Mouse (Mus musculus) ES-Bruce4 (cell line): ENCODE results near the gene Dhx58. TPM values are rescaled to one million over a fixed set of nuclear protein-coding genes. Genes with fewer than 3 reads are reported as not detected.

Experiments
- H3K27ac ChIP-seq: 2 replicates; pipeline ENCODE4 v1.5.1; 2012; ENCODE audit warnings: low read length, inconsistent platforms; ENCODE audit not compliant: insufficient read depth
- H3K27me3 ChIP-seq: 2 replicates; pipeline ENCODE4 v1.6.1; 2012; ENCODE audit warnings: mild to moderate bottlenecking, low read length, inconsistent platforms; ENCODE audit not compliant: control insufficient read depth, poor library complexity, insufficient read depth, severe bottlenecking
- H3K36me3 ChIP-seq: 2 replicates; pipeline ENCODE4 v1.6.1; 2012; ENCODE audit warnings: inconsistent platforms, mild to moderate bottlenecking, low read length, moderate library complexity; ENCODE audit not compliant: control insufficient read depth, poor library complexity, insufficient read depth, severe bottlenecking
- H3K4me1 ChIP-seq: one replicate; pipeline ENCODE4 v1.8.1; 2011; ENCODE audit warnings: low read length; ENCODE audit not compliant: control insufficient read depth, insufficient read depth
- H3K4me3 ChIP-seq: 2 replicates; pipeline ENCODE4 v1.5.1; 2011; ENCODE audit warnings: low read depth, mild to moderate bottlenecking, low read length
- H3K9ac ChIP-seq: 2 replicates; pipeline ENCODE4 v1.6.1; 2012; ENCODE audit warnings: low read depth, mild to moderate bottlenecking, inconsistent platforms; ENCODE audit not compliant: poor library complexity, severe bottlenecking
- H3K9me3 ChIP-seq: replicated peaks from 2 replicates; pipeline ENCODE4 v1.6.1; 2012; ENCODE audit warnings: mild to moderate bottlenecking, low read length, inconsistent platforms; ENCODE audit not compliant: control insufficient read depth, poor library complexity, insufficient read depth, severe bottlenecking
- CTCF ChIP-seq: IDR thresholded peaks from one replicate; pipeline ENCODE4 v1.8.1; 2011; ENCODE audit warnings: low read depth, low read length
- EP300 ChIP-seq: IDR thresholded peaks from 2 replicates; pipeline ENCODE4 v1.6.1; 2011; ENCODE audit warnings: low read depth, low read length; ENCODE audit not compliant: insufficient read depth
- POLR2A ChIP-seq: IDR thresholded peaks from one replicate; pipeline ENCODE4 v1.8.1; 2011; ENCODE audit warnings: low read length; ENCODE audit not compliant: insufficient read depth
- polyA plus RNA-seq: library from polyadenylated mRNA; stranded (reverse); fragments of >200 nt; gene quantifications from 2 replicates; pipeline ENCODE4 v1.2.4, GENCODE M21; 2011; ENCODE audit warnings: low read depth; ENCODE audit not compliant: missing spikeins, insufficient read depth, insufficient read length

Dhx58 gene
- 1.5 and 1.8 TPM in 2 replicates for polyA plus RNA-seq

DNA sequence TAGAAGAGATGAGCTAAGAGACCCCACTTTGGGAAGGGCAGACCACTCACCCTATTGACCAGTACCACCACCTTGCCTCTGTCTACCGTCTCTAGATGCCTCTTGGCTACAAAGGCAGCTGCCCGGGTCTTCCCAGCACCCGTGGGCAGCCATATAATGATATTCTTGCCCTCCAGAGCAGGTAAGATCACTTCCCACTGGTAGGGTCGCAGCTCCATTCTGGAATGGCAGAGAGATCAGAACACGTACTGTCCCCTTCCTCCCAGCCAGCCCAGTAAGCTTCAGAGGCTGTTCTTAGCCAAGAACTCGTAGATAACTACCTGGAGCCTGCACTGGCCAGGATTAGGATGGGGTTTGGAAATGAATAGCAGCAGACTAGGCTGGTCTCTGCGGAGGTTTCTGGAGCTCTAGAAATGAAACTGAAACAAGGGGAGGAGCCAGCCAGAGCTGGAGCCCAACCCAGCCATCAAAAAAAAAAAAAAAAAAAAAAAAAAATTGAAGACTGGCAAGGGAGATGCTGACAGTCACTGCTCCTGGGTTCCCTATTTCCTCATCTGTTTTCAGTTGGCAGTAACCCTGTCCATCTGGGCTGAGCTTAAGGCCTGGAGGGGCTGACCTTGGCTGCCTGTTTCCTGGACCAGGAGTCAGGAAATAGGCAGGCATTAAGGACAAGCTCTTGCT is at the start of gene Dhx58:
Gene Dhx58 (minus strand): TSS at position 421 of the 681 bp plus-strand sequence.
- Histone ChIP-seq H3K27me3 (no peaks in the 10 kb centered on the region), H3K27ac (no peak within 1 kb of the TSS), H3K4me3 (no peak within 1 kb of the TSS), H3K9ac (no peak within 1 kb of the TSS), H3K36me3 (peaks cover 41% of the 10 kb centered on the region), H3K4me1 (no peaks in the 10 kb centered on the region), H3K9me3 (no peaks in the 10 kb centered on the region)
- TF ChIP-seq POLR2A (no peak), EP300 (no peak), CTCF (no peak)

DNA sequence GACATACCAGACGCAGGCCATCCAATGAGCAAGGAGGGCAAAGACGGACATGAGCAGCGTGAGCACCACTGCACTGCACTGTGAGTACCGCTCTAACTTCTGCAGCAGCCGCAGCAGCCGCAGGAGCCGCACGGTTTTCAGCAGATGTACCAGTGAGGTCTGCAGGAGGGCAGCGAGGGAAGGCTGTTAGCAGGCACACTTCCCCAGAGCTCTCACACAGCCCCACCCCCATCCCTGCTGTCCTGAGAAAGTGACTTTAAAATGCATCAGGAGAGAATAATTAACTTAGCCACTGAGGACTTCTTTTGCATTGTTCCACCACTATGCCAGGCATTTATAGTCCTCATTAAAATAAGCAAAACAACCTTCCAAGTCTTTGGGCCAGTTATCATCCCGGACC is 48.2 kb upstream of the Dhx58 start:
- H3K27ac ChIP-seq = no peak overlapping the region
- H3K9me3 ChIP-seq = no peaks in the 10 kb centered on the region
- no peaks in the 10 kb centered on the region for H3K4me1 ChIP-seq
- H3K4me3 ChIP-seq = no peak overlapping the region
- no peaks in the 10 kb centered on the region for H3K27me3 ChIP-seq
- no peak overlapping the region for H3K9ac ChIP-seq
- no peaks in the 10 kb centered on the region for H3K36me3 ChIP-seq
- TF ChIP-seq POLR2A (no peak), CTCF (no peak), EP300 (no peak)

DNA sequence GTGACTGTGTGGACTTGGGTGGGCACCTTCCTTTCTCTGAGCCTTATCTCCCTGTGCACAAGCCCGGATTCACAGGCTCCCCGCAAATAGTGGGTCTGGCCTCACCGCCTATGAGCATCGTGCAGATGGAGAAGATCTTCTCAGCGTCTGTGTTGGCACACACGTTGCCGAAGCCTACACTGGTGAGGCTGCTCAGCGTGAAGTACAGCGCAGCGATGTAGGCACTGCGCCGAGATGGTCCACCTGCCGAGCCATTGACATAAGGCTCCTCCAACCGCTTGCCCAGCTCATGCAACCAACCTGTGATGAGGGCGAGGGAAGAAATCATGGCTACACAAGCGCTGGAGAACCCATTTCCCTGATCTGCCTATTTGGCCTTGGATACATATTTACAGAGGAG is 46.1 kb upstream of the Dhx58 start:
- Histone ChIP-seq H3K27ac (no peak overlapping the region), H3K9me3 (no peaks in the 10 kb centered on the region), H3K36me3 (no peaks in the 10 kb centered on the region), H3K4me1 (no peaks in the 10 kb centered on the region), H3K4me3 (peak overlapping the region; percentile 11; the same call in 1 of the 2 replicates), H3K9ac (no peak overlapping the region), H3K27me3 (no peaks in the 10 kb centered on the region)
- no peak for TF ChIP-seq CTCF
- TF ChIP-seq EP300 = no peak
- no peak for TF ChIP-seq POLR2A

DNA sequence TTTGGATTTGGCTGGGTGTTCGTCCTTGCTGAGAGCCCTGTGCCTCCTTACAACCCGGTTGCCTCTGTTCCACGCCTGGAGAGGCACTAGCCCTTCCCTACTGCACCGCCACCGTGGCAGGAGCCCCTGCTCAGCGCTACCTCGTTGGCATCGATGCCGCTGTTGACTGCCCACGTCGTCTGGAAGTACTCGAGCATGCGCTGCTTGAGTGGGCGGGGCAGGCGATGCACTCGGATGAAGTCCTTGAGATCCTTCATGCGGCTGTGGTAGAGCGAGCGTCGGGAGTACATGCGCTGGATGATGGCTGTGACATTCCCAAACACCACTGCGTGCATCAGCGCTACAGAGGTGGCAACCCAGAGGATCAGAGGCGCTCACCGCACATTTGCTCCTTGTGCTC is 45.4 kb upstream of the Dhx58 start:
- H3K27ac ChIP-seq = no peak overlapping the region
- TF ChIP-seq POLR2A (no peak), CTCF (no peak), EP300 (no peak)
- peak overlapping the region; percentile 58 for H3K4me3 ChIP-seq
- H3K36me3 ChIP-seq = no peaks in the 10 kb centered on the region
- no peaks in the 10 kb centered on the region for H3K9me3 ChIP-seq
- no peaks in the 10 kb centered on the region for H3K27me3 ChIP-seq
- H3K4me1 ChIP-seq = no peaks in the 10 kb centered on the region
- H3K9ac ChIP-seq = no peak overlapping the region

DNA sequence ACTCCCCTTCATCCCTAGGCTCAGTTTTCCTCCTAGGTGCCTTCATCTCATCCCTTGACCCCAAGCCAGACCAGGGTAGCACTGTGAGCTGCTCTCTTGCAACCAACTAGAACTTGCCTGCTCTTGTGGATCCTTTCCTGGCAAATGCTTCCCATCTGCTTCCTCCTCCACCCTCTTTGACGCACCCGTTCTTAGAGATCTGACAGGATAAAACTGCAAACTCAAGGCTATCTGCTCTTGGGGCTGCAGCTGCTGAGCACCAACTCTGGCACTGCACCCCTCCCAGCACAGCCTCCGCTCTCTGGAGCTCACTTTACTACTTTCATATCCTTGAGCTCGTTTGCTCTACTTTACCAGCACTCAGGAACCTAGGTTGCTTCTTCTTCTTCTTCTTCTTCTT is 44.5 kb upstream of the Dhx58 start:
- Histone ChIP-seq H3K9ac (no peak overlapping the region), H3K4me1 (no peaks in the 10 kb centered on the region), H3K4me3 (no peak overlapping the region), H3K36me3 (no peaks in the 10 kb centered on the region), H3K27ac (no peak overlapping the region), H3K27me3 (no peaks in the 10 kb centered on the region), H3K9me3 (no peaks in the 10 kb centered on the region)
- no peak for TF ChIP-seq CTCF
- TF ChIP-seq EP300 = no peak
- no peak for TF ChIP-seq POLR2A

DNA sequence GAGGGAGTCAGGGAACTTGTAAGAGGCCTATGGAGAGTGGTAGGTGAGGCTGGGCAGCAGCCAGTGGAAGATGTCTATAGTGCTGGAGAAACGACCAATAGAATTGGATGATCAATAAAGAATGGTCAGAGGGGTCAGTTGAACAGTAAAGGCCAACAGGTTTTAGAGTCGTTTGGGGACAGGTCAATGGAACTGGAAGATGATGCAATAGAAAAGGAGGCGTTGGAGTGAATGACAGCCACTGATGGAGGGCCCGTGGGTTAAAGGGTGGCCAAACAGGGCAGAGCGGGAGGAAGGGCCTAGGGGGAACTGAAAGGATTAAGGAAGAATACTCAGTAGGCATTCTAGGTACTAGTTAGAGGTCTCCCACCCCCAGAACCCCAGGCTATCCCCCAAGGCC is 43.0 kb upstream of the Dhx58 start:
- Histone ChIP-seq H3K27ac (no peak overlapping the region), H3K4me3 (no peak overlapping the region), H3K27me3 (no peaks in the 10 kb centered on the region), H3K9me3 (no peaks in the 10 kb centered on the region), H3K36me3 (no peaks in the 10 kb centered on the region), H3K9ac (no peak overlapping the region), H3K4me1 (no peaks in the 10 kb centered on the region)
- TF ChIP-seq EP300 = no peak
- TF ChIP-seq CTCF = no peak

DNA sequence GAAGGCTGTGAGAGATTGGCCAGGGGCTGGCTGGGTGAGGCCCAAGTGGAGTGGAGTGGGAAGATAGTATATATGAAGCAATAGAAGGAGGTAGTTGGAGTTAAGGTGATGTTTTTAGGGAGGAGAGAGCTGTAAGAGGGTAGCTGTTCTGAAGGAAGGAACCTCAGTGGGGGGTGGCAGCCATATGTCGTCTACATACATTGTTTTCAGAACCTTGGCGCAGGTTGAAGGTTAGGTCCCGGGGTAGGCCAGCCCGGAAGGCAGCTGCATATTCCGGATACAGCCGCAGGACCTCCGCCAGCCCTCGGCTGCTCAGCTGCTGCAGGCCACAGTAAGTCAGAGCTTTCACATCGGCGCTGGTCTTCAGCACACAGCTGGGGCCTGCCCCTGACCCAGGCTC is 42.5 kb upstream of the Dhx58 start:
- no peaks in the 10 kb centered on the region for H3K27me3 ChIP-seq
- H3K4me3 ChIP-seq = no peak overlapping the region
- H3K9me3 ChIP-seq = no peaks in the 10 kb centered on the region
- H3K4me1 ChIP-seq = no peaks in the 10 kb centered on the region
- no peak for TF ChIP-seq POLR2A
- TF ChIP-seq EP300 = 0 out of 2 replicates have a peak, but pooled peaks have one; percentile 10
- TF ChIP-seq CTCF = no peak
- no peak overlapping the region for H3K27ac ChIP-seq
- H3K36me3 ChIP-seq = no peaks in the 10 kb centered on the region
- H3K9ac ChIP-seq = no peak overlapping the region
